Mouse (Mus musculus): ENCODE data around the gene Mrps2. TPM values are rescaled to one million over a fixed set of nuclear protein-coding genes. Genes with fewer than 3 reads are reported as not detected.

Gene Mrps2
- polyA plus RNA-seq, 1 experiment from 2014 or later: 50.5 TPM

GRCm38 (mm10) chr2:28520581-28520980, 52.7 kb downstream of the Mrps2 start:
- WGBS: 76% methylated on average over 5 of the region's 5 CpGs
- H3K4me3 ChIP-seq (ENCODE audit: low read depth, low read length): no peak overlapping the region
- H3K27me3 ChIP-seq (replicated peaks; ENCODE audit: control insufficient read depth, insufficient read depth, low read length): no peaks in the 10 kb centered on the region
- ATAC-seq (ENCODE audit: low read depth) (no peak), DNase-seq (ENCODE audit: low spot score) (no peak)
- no peaks in the 10 kb centered on the region for H3K36me3 ChIP-seq (ENCODE audit: control insufficient read depth, insufficient read depth, low read length)
- H3K27ac ChIP-seq (replicated peaks; ENCODE audit: low read depth, low read length): no peak overlapping the region
- no peak overlapping the region for H3K4me2 ChIP-seq (ENCODE audit: low read depth, low read length)
- no peak overlapping the region for H3K9ac ChIP-seq (ENCODE audit: low read depth, low read length)
- H3K4me1 ChIP-seq (ENCODE audit: control insufficient read depth, insufficient read depth, low read length): peaks cover 7% of the 10 kb centered on the region; the same call in 1 of the 2 replicates
- H3K9me3 ChIP-seq (ENCODE audit: control insufficient read depth, low read length): no peaks in the 10 kb centered on the region

Other genes with a start within 250 kb of the Mrps2 start
- gene Ppp1r26, start 21.3 kb upstream of the Mrps2 start, polyA plus RNA-seq (2014; fragmentation: Nextera tagmentation; extraction: Ambion mirVana): 3.8 and 4.9 TPM in 2 replicates
- gene 1700007K13Rik, start 1.7 kb upstream of the Mrps2 start, polyA plus RNA-seq (2014; fragmentation: Nextera tagmentation; extraction: Ambion mirVana): 1.7 and 5.9 TPM in 2 replicates
- 1.3 and 1.7 TPM in 2 replicates for gene Gbgt1, start 28.8 kb downstream of the Mrps2 start, polyA plus RNA-seq (2014; fragmentation: Nextera tagmentation; extraction: Ambion mirVana)
- 2.7 TPM in 1 of 2 replicates, not detected in the other for gene Gm10134, start 38.0 kb downstream of the Mrps2 start, polyA plus RNA-seq (2014; fragmentation: Nextera tagmentation; extraction: Ambion mirVana)
- gene Ralgds, start 45.1 kb downstream of the Mrps2 start, polyA plus RNA-seq (2014; fragmentation: Nextera tagmentation; extraction: Ambion mirVana): 59.3 and 67.5 TPM in 2 replicates
- not detected in 2 replicates for gene Cel, start 95.3 kb downstream of the Mrps2 start, polyA plus RNA-seq (2014; fragmentation: Nextera tagmentation; extraction: Ambion mirVana)
- 23.7 and 27.9 TPM in 2 replicates for gene Gtf3c5, start 115.7 kb downstream of the Mrps2 start, polyA plus RNA-seq (2014; fragmentation: Nextera tagmentation; extraction: Ambion mirVana)
- 0.13 and 0.55 TPM in 2 replicates for gene Gfi1b, start 153.9 kb downstream of the Mrps2 start, polyA plus RNA-seq (2014; fragmentation: Nextera tagmentation; extraction: Ambion mirVana)
- gene Tsc1, start 173.2 kb downstream of the Mrps2 start, polyA plus RNA-seq (2014; fragmentation: Nextera tagmentation; extraction: Ambion mirVana): 15.3 and 16.0 TPM in 2 replicates
- gene Spaca9, start 231.7 kb downstream of the Mrps2 start, polyA plus RNA-seq (2014; fragmentation: Nextera tagmentation; extraction: Ambion mirVana): 3.2 and 4.4 TPM in 2 replicates
- 1.2 and 2.0 TPM in 2 replicates for gene Ak8, start 232.1 kb downstream of the Mrps2 start, polyA plus RNA-seq (2014; fragmentation: Nextera tagmentation; extraction: Ambion mirVana)

Measured in embryonic facial prominence, embryonic 14.5 days (tissue).